Mouse (Mus musculus) ovary, adult 18-20 months (tissue): ENCODE data around the gene Mrpl20.

ENCODE experiments used
- DNase-seq: peaks from one replicate; pipeline ENCODE4 v3.0.0; 2022; ENCODE audit warnings: low spot score, mixed read lengths

Mrpl20 gene

GRCm38 (mm10) chr4:155831831-155832230 lies 29.2 kb downstream of the Mrpl20 start:
- no peak for DNase-seq

GRCm38 (mm10) chr4:155832321-155832720 lies 29.6 kb downstream of the Mrpl20 start:
- DNase-seq, result no peak

- DNase-seq, result no peak
Measured at GRCm38 (mm10) chr4:155833234-155833633, 30.6 kb downstream of the Mrpl20 start.

GRCm38 (mm10) chr4:155833836-155834235 lies 31.2 kb downstream of the Mrpl20 start:
- DNase-seq, result peak; percentile 61

- no peak for DNase-seq
Measured at GRCm38 (mm10) chr4:155837404-155838010, 34.8 kb downstream of the Mrpl20 start.

GRCm38 (mm10) chr4:155838187-155839153 lies 35.8 kb downstream of the Mrpl20 start:
- no peak for DNase-seq

- peak; percentile 85 for DNase-seq
Measured at GRCm38 (mm10) chr4:155839483-155839910, 36.8 kb downstream of the Mrpl20 start, which contains the start of gene Mxra8. Gene Mxra8, plus strand, starts transcription at chr4:155839680.

GRCm38 (mm10) chr4:155840076-155841002 lies 37.7 kb downstream of the Mrpl20 start:
- DNase-seq, result no peak

- peak; percentile 62 for DNase-seq
Measured at GRCm38 (mm10) chr4:155841003-155841454, 38.4 kb downstream of the Mrpl20 start.

GRCm38 (mm10) chr4:155841651-155842270 lies 39.1 kb downstream of the Mrpl20 start:
- no peak for DNase-seq

GRCm38 (mm10) chr4:155843231-155843630 lies 40.6 kb downstream of the Mrpl20 start:
- no peak for DNase-seq

- DNase-seq, result peak; percentile 88
Measured at GRCm38 (mm10) chr4:155846871-155847578, 44.3 kb downstream of the Mrpl20 start, which contains the start of gene Dvl1. Gene Dvl1, plus strand, starts transcription at chr4:155847402.

GRCm38 (mm10) chr4:155847591-155848352 lies 45.1 kb downstream of the Mrpl20 start:
- no peak for DNase-seq

- no peak for DNase-seq
Measured at GRCm38 (mm10) chr4:155848434-155849095, 45.9 kb downstream of the Mrpl20 start.

- no peak for DNase-seq
Measured at GRCm38 (mm10) chr4:155849391-155849790, 46.7 kb downstream of the Mrpl20 start.

- DNase-seq, result no peak
Measured at GRCm38 (mm10) chr4:155849792-155850451, 47.2 kb downstream of the Mrpl20 start.

- no peak for DNase-seq
Measured at GRCm38 (mm10) chr4:155851368-155851767, 48.7 kb downstream of the Mrpl20 start.

GRCm38 (mm10) chr4:155851951-155852411 lies 49.3 kb downstream of the Mrpl20 start:
- DNase-seq, result no peak

GRCm38 (mm10) chr4:155853421-155853820 lies 50.7 kb downstream of the Mrpl20 start:
- DNase-seq, result no peak
